Mouse (Mus musculus) NIH3T3 (cell line): ENCODE data around the gene Wnt3a.
"Not testable (repeated sequence)": the region's sequence is repeated elsewhere in the genome, so short reads cannot be mapped to it uniquely, and the experiment has no call there.

Source experiments
- DNase-seq: peaks from one replicate; pipeline ENCODE4 v3.0.0-alpha.2; 2012; ENCODE audit warnings: low read depth

Gene Wnt3a

DNA sequence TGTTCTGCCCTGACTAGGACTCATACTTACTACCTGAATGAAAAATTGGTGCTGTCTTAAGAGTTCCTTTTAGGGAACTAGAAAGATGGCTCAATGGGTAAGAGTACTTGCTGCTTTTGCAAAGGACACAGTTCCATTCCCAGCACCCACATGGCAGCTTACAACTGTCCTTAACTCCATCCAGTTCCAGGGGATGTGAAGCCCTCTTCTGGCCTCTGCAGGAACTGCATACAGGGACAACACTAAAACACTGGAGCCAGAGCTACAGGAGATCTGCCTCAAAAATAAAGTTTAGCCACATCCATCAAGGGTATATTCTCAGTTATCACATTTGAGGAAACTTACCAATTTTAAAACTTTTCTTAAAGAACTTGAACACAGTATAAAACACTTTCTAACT lies 71.5 kb downstream of the Wnt3a start:
- peak; percentile 45 for DNase-seq

DNA sequence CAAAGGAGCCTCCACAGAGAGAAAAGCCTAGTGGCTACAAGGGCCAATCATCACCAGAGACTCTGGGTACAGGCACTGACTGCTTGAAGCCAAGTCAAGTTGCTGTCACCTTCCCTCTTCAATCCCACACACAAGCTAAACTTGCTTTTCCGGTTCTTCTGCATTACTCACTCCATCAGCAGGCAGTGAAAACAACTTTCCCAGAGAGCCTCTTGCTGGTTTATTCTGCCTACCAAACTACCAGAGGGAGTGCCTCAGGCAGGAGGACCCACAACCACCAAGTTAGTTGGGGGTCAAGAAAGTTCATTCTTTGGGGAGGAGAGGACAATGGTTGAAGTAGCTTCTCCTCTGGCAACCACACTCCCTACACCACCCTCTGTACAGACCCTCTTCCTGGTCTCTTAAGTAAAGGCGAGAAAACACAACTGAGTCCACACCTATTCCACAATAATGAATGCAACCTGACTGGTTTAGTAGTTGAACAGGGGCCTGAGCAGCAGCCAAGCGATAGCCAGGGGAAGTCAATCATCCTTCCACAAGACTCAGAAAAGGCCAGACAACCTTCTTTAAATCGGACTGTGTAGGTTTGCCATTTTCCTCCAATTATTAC lies 72.1 kb downstream of the Wnt3a start:
- DNase-seq = no peak

DNA sequence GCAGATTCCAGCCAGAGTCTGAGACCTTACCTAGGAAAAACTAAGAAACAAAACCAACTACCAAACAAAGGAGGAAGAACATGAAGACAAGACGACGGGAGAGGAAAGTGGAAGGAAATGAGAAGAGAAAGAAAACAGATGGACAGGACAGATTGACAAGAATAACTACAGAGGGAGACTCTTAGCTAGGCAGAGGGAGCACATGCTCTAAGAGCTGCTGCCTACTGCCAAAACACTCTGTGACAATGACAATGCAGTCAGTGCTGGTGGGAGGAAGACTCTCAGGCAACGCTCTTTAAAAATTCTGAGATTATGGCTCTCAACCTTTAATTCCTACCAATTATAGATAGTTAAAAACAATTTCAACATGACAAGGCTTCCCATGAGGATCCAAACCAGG lies 73.6 kb downstream of the Wnt3a start:
- no peak for DNase-seq

DNA sequence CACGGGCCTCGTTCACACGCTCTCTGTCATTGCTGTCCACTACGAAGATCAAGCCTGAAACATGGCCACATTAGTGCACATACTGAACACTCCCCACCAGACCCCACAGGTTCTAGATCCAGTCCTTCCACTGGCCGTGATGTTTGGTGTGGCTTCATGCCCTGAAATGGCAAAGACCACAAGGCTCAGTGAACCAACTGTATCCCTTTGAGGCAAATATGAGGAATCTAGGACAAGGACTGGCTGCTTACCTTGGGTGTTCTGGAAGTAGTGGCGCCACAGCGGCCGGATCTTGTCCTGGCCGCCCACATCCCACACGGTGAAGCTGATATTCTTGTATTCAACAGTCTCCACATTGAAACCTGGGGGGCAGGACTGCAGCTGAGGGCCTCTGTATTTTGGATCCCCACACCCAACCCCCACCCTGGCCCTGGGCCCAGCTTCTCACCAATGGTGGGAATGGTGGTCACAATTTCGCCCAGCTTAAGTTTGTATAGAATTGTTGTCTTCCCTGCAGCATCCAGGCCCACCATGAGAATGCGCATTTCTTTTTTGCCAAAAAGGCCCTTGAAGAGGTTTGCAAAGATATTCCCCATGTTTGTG lies 77.6 kb downstream of the Wnt3a start:
- no peak for DNase-seq

DNA sequence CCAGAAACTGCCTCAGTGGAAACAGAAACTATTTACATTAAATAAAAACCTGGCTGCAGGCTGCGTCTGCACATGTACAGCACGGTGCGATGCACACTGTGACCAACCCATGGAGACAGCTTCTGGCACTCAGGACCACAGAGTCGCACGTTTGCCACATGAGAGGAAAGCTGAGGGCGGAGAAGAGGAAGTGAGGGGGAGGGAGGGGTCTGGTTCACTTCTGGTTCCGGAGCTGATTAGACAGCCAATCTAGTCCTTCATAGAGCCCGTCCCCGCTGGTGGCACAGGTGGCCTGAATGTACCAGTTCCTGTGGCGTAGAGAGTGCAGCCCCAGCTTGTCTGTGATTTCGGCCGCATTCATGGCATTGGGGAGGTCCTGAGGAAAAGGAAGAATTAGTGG lies 78.2 kb downstream of the Wnt3a start:
- DNase-seq = not testable (repeated sequence)

DNA sequence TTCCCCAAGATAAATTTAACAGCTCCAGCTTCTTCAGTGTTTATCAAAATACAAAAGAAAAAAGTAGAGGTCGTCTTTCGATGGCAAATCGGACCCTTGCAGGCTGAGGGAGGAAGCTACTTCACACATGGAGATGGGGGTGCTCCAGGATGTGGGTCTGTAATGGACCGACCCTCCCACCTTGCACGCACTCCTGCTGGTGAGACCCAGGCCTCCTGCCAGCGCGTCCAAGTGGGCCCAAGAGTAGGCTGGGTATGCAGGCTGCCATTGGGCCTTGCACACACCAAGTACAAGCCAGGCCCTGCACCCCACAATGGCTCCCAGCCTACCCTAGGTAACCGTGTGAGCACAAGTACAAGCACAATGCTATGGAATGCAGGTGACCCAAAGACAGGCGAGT lies 79.0 kb downstream of the Wnt3a start:
- DNase-seq = not testable (repeated sequence)

DNA sequence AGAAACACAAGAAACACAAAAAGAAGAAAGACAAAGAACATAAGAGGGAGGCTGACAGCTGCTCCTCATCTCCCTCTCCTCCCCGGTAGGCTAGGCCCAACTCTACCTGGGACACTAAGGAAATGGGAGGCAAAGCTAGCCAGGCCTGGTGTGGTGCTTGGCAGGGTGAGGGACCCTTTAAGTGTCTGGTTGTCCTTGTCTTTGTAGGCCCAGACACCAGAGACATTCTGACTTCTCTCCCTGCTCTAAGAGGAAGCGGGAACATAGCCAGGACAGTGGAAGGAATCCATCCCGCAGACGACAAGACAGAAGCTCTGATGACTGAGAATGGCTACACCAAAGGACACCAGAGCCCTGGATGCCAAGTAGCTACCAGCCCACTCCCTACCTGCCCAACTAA lies 80.5 kb downstream of the Wnt3a start:
- no peak for DNase-seq

DNA sequence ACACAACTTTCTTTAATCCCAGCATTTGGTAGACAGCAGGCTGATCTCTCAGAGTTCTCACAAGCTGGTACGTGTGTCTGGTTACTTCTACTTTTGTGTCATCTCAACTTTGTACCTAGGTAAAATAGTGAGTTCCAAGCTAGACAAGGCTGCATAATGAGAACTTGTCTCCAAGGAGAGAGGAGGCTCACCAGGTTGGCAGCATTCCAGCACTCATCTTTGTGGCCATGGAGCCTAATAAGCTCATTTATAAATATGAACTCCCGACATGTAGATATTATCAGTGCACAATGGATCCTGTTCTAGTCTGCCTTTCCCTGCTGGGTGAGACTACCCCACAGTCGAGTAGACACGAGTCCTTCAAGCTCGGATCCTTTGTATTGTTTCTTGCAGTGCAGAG lies 81.0 kb downstream of the Wnt3a start:
- DNase-seq = peak; percentile 28

DNA sequence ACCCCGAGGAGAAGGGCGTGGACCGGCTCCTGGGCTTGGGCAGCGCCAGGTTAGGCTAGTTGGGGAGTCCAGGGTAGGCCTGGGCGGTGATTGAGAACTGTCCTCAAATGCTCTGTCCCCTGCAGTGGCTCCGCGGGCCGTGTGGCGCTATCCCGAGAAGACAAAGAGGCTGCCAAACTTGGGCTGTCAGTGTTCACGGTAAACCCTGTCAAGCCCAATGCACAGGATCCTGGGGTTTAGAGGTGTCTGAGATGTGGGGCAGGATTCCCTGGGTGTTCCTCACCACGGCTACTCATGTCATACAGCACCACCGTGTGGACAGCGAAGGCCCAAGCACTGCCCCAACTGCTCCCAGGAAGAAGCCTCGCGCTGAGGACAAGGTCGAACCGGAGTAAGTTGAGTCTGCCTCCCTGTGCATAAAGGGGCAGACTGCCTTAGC lies 81.5 kb downstream of the Wnt3a start:
- DNase-seq = peak; percentile 80

DNA sequence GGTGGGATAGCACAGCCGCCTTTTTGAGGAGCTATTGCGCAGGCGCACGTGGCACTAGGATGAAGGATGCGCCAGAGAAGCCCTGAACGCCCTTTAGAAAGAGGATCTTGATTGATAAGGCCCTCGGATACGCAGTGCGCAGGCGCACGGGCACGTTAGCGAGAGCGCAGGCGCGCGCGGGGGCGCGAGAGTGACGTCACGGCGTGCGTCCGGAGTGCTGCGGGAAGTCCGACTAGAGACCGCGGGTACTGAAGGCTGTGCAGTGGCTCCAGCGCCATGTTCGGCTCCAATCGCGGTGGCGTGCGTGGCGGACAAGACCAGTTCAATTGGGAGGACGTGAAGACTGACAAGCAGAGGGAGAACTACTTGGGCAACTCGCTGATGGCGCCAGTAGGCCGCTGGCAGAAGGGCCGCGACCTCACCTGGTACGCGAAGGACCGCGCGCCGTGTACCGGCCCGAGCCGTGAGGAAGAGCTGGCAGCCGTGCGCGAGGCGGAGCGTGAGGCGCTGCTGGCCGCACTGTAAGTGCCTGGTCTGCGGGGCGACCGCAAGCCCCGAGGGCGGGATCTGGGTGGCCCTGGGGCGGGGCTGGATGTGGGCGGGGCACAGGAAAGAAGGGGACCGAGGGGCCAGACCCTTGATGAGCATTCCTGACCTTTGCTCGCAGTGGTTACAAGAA lies 82.3 kb downstream of the Wnt3a start, which contains the start of gene 2310033P09Rik:
2310033P09Rik (plus strand) TSS at position 169 of the 679 bp plus-strand sequence.
- DNase-seq = peak; percentile 98

DNA sequence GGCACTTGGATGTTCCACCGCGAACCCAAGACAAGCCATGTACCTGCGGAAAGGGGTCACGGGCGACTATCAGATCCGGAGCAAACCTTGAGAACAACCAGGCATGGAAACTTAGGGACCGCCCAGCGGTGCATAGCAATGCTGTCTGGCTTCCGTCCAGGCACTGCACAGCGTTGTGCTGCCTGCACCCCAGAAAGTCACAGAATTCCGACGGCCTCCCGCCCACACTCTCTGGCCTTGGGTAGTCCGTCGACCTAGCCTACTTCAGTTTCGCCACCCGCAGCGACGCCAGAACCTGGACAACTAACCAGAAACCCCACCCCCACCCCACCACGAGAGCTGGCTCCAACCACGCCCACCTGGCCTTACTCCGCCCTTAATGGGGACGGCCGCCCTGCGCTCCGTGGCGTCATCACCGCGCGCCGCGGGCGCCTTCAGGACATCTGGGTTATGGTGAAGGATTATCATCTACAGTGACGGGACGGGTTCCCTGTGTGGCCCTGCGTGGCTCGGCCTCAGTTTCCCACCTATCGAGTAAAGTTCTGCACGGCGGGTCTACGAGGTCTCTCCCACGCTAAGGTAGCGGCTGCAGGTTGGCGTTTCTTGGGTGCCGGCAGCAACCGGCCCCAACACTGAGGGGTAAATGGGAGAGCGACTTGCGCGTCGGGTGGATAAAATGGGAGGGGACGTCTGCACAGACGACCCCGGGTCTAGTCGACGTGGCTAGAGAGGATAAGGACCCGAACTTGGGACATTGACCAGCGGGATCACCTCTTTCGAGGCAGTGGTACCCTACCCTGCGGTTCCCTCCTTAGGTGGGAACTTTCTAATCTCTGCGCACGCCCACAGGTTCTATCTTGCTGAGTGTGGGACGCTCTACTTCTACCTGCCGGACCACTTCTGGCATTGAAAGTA lies 88.2 kb downstream of the Wnt3a start, which contains the start of gene Mrpl55:
Mrpl55 (plus strand) TSS at position 406 of the 915 bp plus-strand sequence.
- DNase-seq = peak; percentile 96

DNA sequence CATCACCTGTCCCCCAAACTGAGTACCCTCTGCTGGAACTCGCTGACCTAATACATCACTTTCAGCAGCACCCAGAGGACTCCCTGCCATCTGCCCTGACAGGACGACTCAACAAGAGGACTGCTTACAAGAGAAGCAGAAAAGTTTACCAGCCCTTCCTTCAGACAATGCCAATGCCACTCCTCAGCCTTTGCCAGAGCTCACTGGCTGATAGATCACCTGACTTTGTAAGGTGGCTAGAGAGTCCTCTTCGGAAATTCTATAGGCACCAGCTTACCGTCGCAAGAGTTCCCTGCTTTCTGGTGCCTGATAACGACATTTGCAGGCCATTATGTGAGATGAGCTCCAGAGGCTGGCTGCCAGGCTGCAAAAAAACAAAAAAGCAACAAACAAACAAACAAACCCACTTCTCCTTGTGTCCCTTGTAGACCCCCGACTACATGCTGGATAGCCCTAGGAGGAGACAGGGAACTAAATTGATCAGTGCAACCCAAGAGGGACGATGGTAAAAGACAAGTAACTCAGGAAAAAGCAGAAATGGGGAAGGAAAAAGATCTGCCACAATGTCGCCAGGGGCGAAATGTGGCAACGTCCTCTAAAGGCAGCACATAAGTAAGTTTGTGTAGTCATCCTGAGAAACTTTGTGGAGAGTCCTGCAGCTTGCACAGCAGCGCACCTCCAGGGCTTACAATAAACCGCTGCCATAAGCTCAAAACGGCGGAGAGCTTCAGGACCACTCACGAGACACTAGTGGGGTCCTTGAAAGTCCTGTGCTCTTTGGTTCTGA lies 89.1 kb downstream of the Wnt3a start:
- no peak for DNase-seq
